Mouse (Mus musculus): ENCODE measurements around the gene Tor1aip2. TPM values are rescaled to one million over a fixed set of nuclear protein-coding genes. Genes with fewer than 3 reads are reported as not detected.

Gene Tor1aip2
- polyA plus RNA-seq, 1 experiment from 2014 or later = 43.7 TPM

DNA sequence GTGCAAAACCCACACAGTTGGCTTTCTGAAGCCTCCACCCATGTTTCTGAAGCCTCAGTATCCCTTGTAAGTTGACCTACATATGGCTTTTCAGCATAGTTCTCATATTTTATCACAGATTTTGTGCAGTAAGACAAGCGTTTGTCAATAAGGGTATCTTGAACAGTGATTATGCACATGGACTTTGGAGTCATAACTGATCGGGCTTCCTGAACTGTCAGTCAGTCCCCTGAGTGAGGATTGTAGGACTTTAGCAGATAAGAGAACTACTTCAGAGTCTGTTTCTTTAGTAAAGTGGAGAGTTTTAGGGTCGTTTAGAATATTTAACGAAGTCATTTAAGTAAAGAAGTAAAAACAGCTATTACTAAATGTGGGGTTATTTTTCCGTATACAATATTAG, 7.3 kb downstream of the Tor1aip2 start:
- WGBS (ENCODE audit: insufficient replicate concordance) = 53% methylated on average over 5 of the region's 5 CpGs
- DNase-seq (no peak), ATAC-seq (no peak)
- H3K27ac ChIP-seq (ENCODE audit: low read depth) = peak overlapping the region; percentile 72
- H3K4me2 ChIP-seq (ENCODE audit: low read depth, low read length) = peak overlapping the region; percentile 68
- peak overlapping the region; percentile 67 for H3K9ac ChIP-seq (replicated peaks)
- no peaks in the 10 kb centered on the region for H3K9me3 ChIP-seq (ENCODE audit: low read length)
- peaks cover 25% of the 10 kb centered on the region for H3K4me1 ChIP-seq (ENCODE audit: insufficient read depth)
- TF ChIP-seq CTCF (IDR thresholded peaks at IDR 0.05; ENCODE audit: low read depth) = no peak
- TF ChIP-seq EP300 (IDR thresholded peaks at IDR 0.05; ENCODE audit: low read depth) = no peak
- H3K27me3 ChIP-seq (ENCODE audit: insufficient read depth, low read length) = no peaks in the 10 kb centered on the region
- peak overlapping the region; percentile 79 for H3K4me3 ChIP-seq (ENCODE audit: low read depth, low read length)
- H3K36me3 ChIP-seq (replicated peaks; ENCODE audit: insufficient read depth, low read length) = peaks cover 33% of the 10 kb centered on the region

DNA sequence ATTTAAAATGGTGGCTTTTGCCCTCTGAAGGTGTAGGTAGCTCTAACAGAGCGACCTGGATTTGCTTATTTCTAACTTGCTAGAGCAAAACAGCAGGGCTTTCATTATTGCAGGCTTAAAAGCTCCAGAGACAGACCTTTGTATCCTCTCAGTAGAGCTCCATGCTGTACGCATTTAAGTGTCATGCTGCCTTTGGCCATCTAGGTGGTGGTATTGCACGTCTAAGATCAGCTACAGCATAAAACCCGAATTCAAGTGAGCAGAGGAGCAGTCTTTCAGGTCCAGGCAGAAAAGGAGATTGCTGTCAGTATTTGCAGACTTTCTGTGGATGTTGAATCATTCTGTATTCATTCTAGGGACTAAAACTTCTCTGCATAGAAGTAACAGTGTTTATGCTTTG, 7.8 kb downstream of the Tor1aip2 start:
- H3K4me3 ChIP-seq (ENCODE audit: low read depth, low read length) = peak overlapping the region; percentile 79; the same call in 1 of the 2 replicates
- DNase-seq (peak; percentile 62), ATAC-seq (peak; percentile 24)
- H3K27me3 ChIP-seq (ENCODE audit: insufficient read depth, low read length) = no peaks in the 10 kb centered on the region
- H3K9ac ChIP-seq (replicated peaks) = no peak overlapping the region
- H3K4me2 ChIP-seq (ENCODE audit: low read depth, low read length) = peak overlapping the region; percentile 68
- H3K9me3 ChIP-seq (ENCODE audit: low read length) = no peaks in the 10 kb centered on the region
- H3K36me3 ChIP-seq (replicated peaks; ENCODE audit: insufficient read depth, low read length) = peaks cover 39% of the 10 kb centered on the region
- H3K27ac ChIP-seq (ENCODE audit: low read depth) = no peak overlapping the region
- WGBS (ENCODE audit: insufficient replicate concordance) = 18% methylated on average over 4 of the region's 4 CpGs
- peaks cover 25% of the 10 kb centered on the region for H3K4me1 ChIP-seq (ENCODE audit: insufficient read depth)
- TF ChIP-seq EP300 (IDR thresholded peaks at IDR 0.05; ENCODE audit: low read depth) (no peak), CTCF (IDR thresholded peaks at IDR 0.05; ENCODE audit: low read depth) (peak; percentile 85)

- peak overlapping the region; percentile 68; the same call in 1 of the 2 replicates for H3K4me2 ChIP-seq (ENCODE audit: low read depth, low read length)
- H3K9ac ChIP-seq (replicated peaks) = no peak overlapping the region
- peaks cover 51% of the 10 kb centered on the region for H3K36me3 ChIP-seq (replicated peaks; ENCODE audit: insufficient read depth, low read length)
- 0 out of 2 replicates have a peak overlapping the region, but pooled peaks have one; percentile 1 for H3K27ac ChIP-seq (ENCODE audit: low read depth)
- H3K27me3 ChIP-seq (ENCODE audit: insufficient read depth, low read length) = no peaks in the 10 kb centered on the region
- H3K4me3 ChIP-seq (ENCODE audit: low read depth, low read length) = no peak overlapping the region
- ATAC-seq = no peak
- no peak for DNase-seq
- no peak for TF ChIP-seq EP300 (IDR thresholded peaks at IDR 0.05; ENCODE audit: low read depth)
- no peak for TF ChIP-seq CTCF (IDR thresholded peaks at IDR 0.05; ENCODE audit: low read depth)
- WGBS (ENCODE audit: insufficient replicate concordance) = 46% methylated on average over 5 of the region's 5 CpGs
- H3K4me1 ChIP-seq (ENCODE audit: insufficient read depth) = peaks cover 25% of the 10 kb centered on the region
- H3K9me3 ChIP-seq (ENCODE audit: low read length) = no peaks in the 10 kb centered on the region
Observed at GRCm38 (mm10) chr1:156044211-156044611, 9.0 kb downstream of the Tor1aip2 start.

DNA sequence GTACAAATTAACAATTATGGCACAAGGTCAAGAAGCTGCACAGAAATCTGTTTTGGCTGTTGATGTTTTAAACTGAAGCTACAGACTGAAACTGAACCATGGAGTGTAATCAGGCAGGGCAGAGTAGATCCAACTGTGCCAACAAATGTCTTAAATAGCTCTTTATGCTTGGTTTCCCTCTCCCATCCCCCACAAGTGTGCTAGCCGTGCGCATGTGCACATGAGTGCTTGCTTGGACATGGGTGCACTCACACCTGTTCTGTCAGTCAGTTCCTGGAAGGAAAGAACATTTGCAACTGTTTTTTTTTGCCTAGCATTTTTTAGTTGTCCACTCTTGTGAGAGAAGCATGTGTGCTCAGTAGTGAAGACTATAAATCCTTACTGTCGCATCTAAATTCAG, 11.5 kb downstream of the Tor1aip2 start:
- no peak for TF ChIP-seq EP300 (IDR thresholded peaks at IDR 0.05; ENCODE audit: low read depth)
- no peak for TF ChIP-seq CTCF (IDR thresholded peaks at IDR 0.05; ENCODE audit: low read depth)
- DNase-seq (no peak), ATAC-seq (no peak)
- no peak overlapping the region for H3K4me2 ChIP-seq (ENCODE audit: low read depth, low read length)
- no peaks in the 10 kb centered on the region for H3K9me3 ChIP-seq (ENCODE audit: low read length)
- no peak overlapping the region for H3K4me3 ChIP-seq (ENCODE audit: low read depth, low read length)
- H3K9ac ChIP-seq (replicated peaks) = no peak overlapping the region
- H3K36me3 ChIP-seq (replicated peaks; ENCODE audit: insufficient read depth, low read length) = peaks cover 75% of the 10 kb centered on the region
- no peak overlapping the region for H3K27ac ChIP-seq (ENCODE audit: low read depth)
- WGBS (ENCODE audit: insufficient replicate concordance) = 86% methylated on average over 3 of the region's 3 CpGs
- H3K27me3 ChIP-seq (ENCODE audit: insufficient read depth, low read length) = no peaks in the 10 kb centered on the region
- peaks cover 19% of the 10 kb centered on the region; the same call in 1 of the 2 replicates for H3K4me1 ChIP-seq (ENCODE audit: insufficient read depth)

DNA sequence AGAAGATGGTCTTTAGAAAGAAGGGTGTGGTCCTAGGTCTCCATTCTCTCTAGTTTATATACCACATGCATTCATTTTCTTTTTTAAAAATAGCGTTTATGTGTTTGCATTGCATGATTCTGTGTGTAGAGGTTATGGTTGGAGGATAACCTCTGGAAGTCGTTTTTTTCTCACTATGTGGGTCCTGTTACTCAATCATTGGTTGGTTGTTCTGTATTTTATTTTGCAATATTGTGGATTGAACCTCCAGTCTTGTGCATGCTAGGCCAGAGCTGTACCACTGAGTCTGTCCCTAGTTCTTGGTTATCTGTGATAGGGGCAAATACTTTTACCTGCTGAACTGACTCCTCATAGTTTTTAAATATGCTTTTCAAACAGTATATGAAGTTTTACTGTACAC, 23.0 kb downstream of the Tor1aip2 start:
- WGBS (ENCODE audit: insufficient replicate concordance) = 58% methylated on average over 2 of the region's 2 CpGs
- Histone ChIP-seq H3K4me2 (ENCODE audit: low read depth, low read length) (no peak overlapping the region), H3K9me3 (ENCODE audit: low read length) (no peaks in the 10 kb centered on the region), H3K27ac (ENCODE audit: low read depth) (no peak overlapping the region; the same call in 1 of the 2 replicates), H3K36me3 (replicated peaks; ENCODE audit: insufficient read depth, low read length) (peaks cover 76% of the 10 kb centered on the region), H3K4me3 (ENCODE audit: low read depth, low read length) (no peak overlapping the region), H3K27me3 (ENCODE audit: insufficient read depth, low read length) (no peaks in the 10 kb centered on the region), H3K9ac (replicated peaks) (no peak overlapping the region), H3K4me1 (ENCODE audit: insufficient read depth) (peaks cover 8% of the 10 kb centered on the region)
- peak; percentile 21; the same call in 1 of the 2 replicates for ATAC-seq
- no peak for DNase-seq
- TF ChIP-seq CTCF (IDR thresholded peaks at IDR 0.05; ENCODE audit: low read depth) (no peak), EP300 (IDR thresholded peaks at IDR 0.05; ENCODE audit: low read depth) (no peak)

DNA sequence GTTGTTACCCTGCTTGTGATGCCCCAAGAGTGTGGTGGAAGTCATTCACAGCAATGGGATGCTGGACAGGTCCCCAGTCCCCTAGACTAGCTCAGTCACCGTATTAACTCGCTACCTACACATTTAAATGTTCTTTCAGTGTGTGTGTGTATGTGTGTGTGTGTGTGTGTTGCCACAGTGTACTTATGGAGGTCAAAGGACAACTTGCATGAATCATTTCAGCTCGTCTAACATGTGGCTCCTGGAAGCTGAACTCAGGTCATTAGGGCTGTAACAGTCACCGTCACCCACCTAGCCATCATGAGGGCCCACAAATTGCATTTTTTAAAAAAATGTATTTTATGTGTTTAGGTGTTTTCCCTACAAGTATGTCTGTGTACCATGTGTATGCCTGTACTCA, 27.0 kb downstream of the Tor1aip2 start:
- no peak for TF ChIP-seq EP300 (IDR thresholded peaks at IDR 0.05; ENCODE audit: low read depth)
- no peak for TF ChIP-seq CTCF (IDR thresholded peaks at IDR 0.05; ENCODE audit: low read depth)
- 68% methylated on average over 4 of the region's 4 CpGs for WGBS (ENCODE audit: insufficient replicate concordance)
- no peak overlapping the region for H3K27ac ChIP-seq (ENCODE audit: low read depth)
- H3K27me3 ChIP-seq (ENCODE audit: insufficient read depth, low read length) = no peaks in the 10 kb centered on the region
- H3K4me2 ChIP-seq (ENCODE audit: low read depth, low read length) = no peak overlapping the region
- no peaks in the 10 kb centered on the region for H3K9me3 ChIP-seq (ENCODE audit: low read length)
- no peak overlapping the region for H3K9ac ChIP-seq (replicated peaks)
- ATAC-seq (peak; percentile 77), DNase-seq (no peak)
- no peak overlapping the region for H3K4me3 ChIP-seq (ENCODE audit: low read depth, low read length)
- H3K36me3 ChIP-seq (replicated peaks; ENCODE audit: insufficient read depth, low read length) = peaks cover 76% of the 10 kb centered on the region
- peaks cover 11% of the 10 kb centered on the region; the same call in 1 of the 2 replicates for H3K4me1 ChIP-seq (ENCODE audit: insufficient read depth)

All from liver, postnatal 0 days (tissue).